Mouse (Mus musculus): ENCODE data around the gene Hs6st1. TPM values are rescaled to one million over a fixed set of nuclear protein-coding genes. Genes with fewer than 3 reads are reported as not detected.

Gene Hs6st1
- polyA plus RNA-seq, 1 experiment from 2014 or later: 9.2 TPM

GRCm38 (mm10) chr1:36073566-36073965, 5.4 kb downstream of the Hs6st1 start:
- ATAC-seq (ENCODE audit: insufficient number of reproducible peaks, insufficient read depth, low FRiP score, low TSS enrichment): no peak

GRCm38 (mm10) chr1:36074197-36074596, 6.0 kb downstream of the Hs6st1 start:
- 96% methylated on average over 5 of the region's 5 CpGs for WGBS
- no peak for ATAC-seq (ENCODE audit: insufficient number of reproducible peaks, insufficient read depth, low FRiP score, low TSS enrichment)
- H3K27ac ChIP-seq: no peak overlapping the region

More at GRCm38 (mm10) chr1:36073566-36073965, 5.4 kb downstream of the Hs6st1 start:
- H3K4me2 ChIP-seq (replicated peaks): 0 out of 2 replicates have a peak overlapping the region, but pooled peaks have one; percentile 98
- H3K4me3 ChIP-seq: no peak overlapping the region
- 72% methylated on average over 8 of the region's 8 CpGs for WGBS
- H3K27ac ChIP-seq: no peak overlapping the region
- H3K36me3 ChIP-seq: peaks cover 3% of the 10 kb centered on the region; the same call in 1 of the 2 replicates
- no peaks in the 10 kb centered on the region; the same call in 1 of the 2 replicates for H3K27me3 ChIP-seq
- H3K9me3 ChIP-seq: no peaks in the 10 kb centered on the region
- H3K9ac ChIP-seq: no peak overlapping the region
- peaks cover 46% of the 10 kb centered on the region for H3K4me1 ChIP-seq

GRCm38 (mm10) chr1:36074968-36075367, 6.8 kb downstream of the Hs6st1 start:
- Histone ChIP-seq H3K4me1 (peaks cover 35% of the 10 kb centered on the region), H3K9ac (no peak overlapping the region), H3K36me3 (peaks cover 3% of the 10 kb centered on the region; the same call in 1 of the 2 replicates), H3K4me2 (replicated peaks) (no peak overlapping the region), H3K27ac (no peak overlapping the region), H3K4me3 (no peak overlapping the region), H3K27me3 (no peaks in the 10 kb centered on the region), H3K9me3 (no peaks in the 10 kb centered on the region)
- no peak for ATAC-seq (ENCODE audit: insufficient number of reproducible peaks, insufficient read depth, low FRiP score, low TSS enrichment)
- 89% methylated on average over 7 of the region's 7 CpGs for WGBS

More at GRCm38 (mm10) chr1:36074197-36074596, 6.0 kb downstream of the Hs6st1 start:
- H3K9me3 ChIP-seq: no peaks in the 10 kb centered on the region
- H3K4me3 ChIP-seq: no peak overlapping the region
- H3K9ac ChIP-seq: no peak overlapping the region
- H3K27me3 ChIP-seq: no peaks in the 10 kb centered on the region; the same call in 1 of the 2 replicates
- H3K4me2 ChIP-seq (replicated peaks): no peak overlapping the region
- peaks cover 3% of the 10 kb centered on the region; the same call in 1 of the 2 replicates for H3K36me3 ChIP-seq
- peaks cover 43% of the 10 kb centered on the region for H3K4me1 ChIP-seq

- H3K36me3 ChIP-seq: peaks cover 5% of the 10 kb centered on the region; the same call in 1 of the 2 replicates
- no peaks in the 10 kb centered on the region for H3K9me3 ChIP-seq
- 87% methylated on average over 5 of the region's 5 CpGs for WGBS
Observed at GRCm38 (mm10) chr1:36075652-36076051, 7.5 kb downstream of the Hs6st1 start.

GRCm38 (mm10) chr1:36077084-36077483, 8.9 kb downstream of the Hs6st1 start:
- no peak for ATAC-seq (ENCODE audit: insufficient number of reproducible peaks, insufficient read depth, low FRiP score, low TSS enrichment)
- H3K27ac ChIP-seq: no peak overlapping the region
- WGBS: 80% methylated on average over 6 of the region's 6 CpGs
- no peak overlapping the region for H3K4me2 ChIP-seq (replicated peaks)
- no peak overlapping the region for H3K9ac ChIP-seq
- peaks cover 14% of the 10 kb centered on the region for H3K4me1 ChIP-seq
- no peaks in the 10 kb centered on the region for H3K27me3 ChIP-seq
- no peak overlapping the region for H3K4me3 ChIP-seq
- peaks cover 10% of the 10 kb centered on the region for H3K36me3 ChIP-seq
- H3K9me3 ChIP-seq: no peaks in the 10 kb centered on the region

More at GRCm38 (mm10) chr1:36075652-36076051, 7.5 kb downstream of the Hs6st1 start:
- Histone ChIP-seq H3K4me1 (peaks cover 29% of the 10 kb centered on the region), H3K4me2 (replicated peaks) (no peak overlapping the region), H3K4me3 (no peak overlapping the region), H3K27me3 (no peaks in the 10 kb centered on the region), H3K9ac (no peak overlapping the region), H3K27ac (no peak overlapping the region)
- no peak for ATAC-seq (ENCODE audit: insufficient number of reproducible peaks, insufficient read depth, low FRiP score, low TSS enrichment)

- Histone ChIP-seq H3K4me3 (no peak overlapping the region), H3K4me1 (peaks cover 4% of the 10 kb centered on the region), H3K4me2 (replicated peaks) (no peak overlapping the region), H3K36me3 (peaks cover 13% of the 10 kb centered on the region), H3K9me3 (no peaks in the 10 kb centered on the region), H3K9ac (no peak overlapping the region), H3K27ac (no peak overlapping the region), H3K27me3 (no peaks in the 10 kb centered on the region)
- WGBS: 97% methylated on average over 1 of the region's 1 CpGs
- no peak for ATAC-seq (ENCODE audit: insufficient number of reproducible peaks, insufficient read depth, low FRiP score, low TSS enrichment)
Observed at GRCm38 (mm10) chr1:36078250-36078649, 10.1 kb downstream of the Hs6st1 start.

- Histone ChIP-seq H3K27me3 (no peaks in the 10 kb centered on the region), H3K4me2 (replicated peaks) (no peak overlapping the region), H3K9me3 (no peaks in the 10 kb centered on the region), H3K9ac (no peak overlapping the region), H3K4me3 (no peak overlapping the region), H3K27ac (no peak overlapping the region), H3K4me1 (no peaks in the 10 kb centered on the region), H3K36me3 (peaks cover 27% of the 10 kb centered on the region)
- WGBS: 73% methylated on average over 8 of the region's 8 CpGs
- ATAC-seq (ENCODE audit: insufficient number of reproducible peaks, insufficient read depth, low FRiP score, low TSS enrichment): no peak
Observed at GRCm38 (mm10) chr1:36079679-36080078, 11.5 kb downstream of the Hs6st1 start.

GRCm38 (mm10) chr1:36080974-36081373, 12.8 kb downstream of the Hs6st1 start:
- no peak for ATAC-seq (ENCODE audit: insufficient number of reproducible peaks, insufficient read depth, low FRiP score, low TSS enrichment)
- H3K4me1 ChIP-seq: no peaks in the 10 kb centered on the region
- no peak overlapping the region for H3K9ac ChIP-seq
- 87% methylated on average over 5 of the region's 5 CpGs for WGBS
- H3K9me3 ChIP-seq: no peaks in the 10 kb centered on the region
- H3K4me3 ChIP-seq: no peak overlapping the region
- no peak overlapping the region for H3K4me2 ChIP-seq (replicated peaks)
- no peak overlapping the region for H3K27ac ChIP-seq
- peaks cover 35% of the 10 kb centered on the region for H3K36me3 ChIP-seq
- no peaks in the 10 kb centered on the region for H3K27me3 ChIP-seq

- 84% methylated on average over 6 of the region's 6 CpGs for WGBS
- Histone ChIP-seq H3K36me3 (peaks cover 33% of the 10 kb centered on the region), H3K9me3 (no peaks in the 10 kb centered on the region), H3K4me1 (no peaks in the 10 kb centered on the region), H3K27me3 (no peaks in the 10 kb centered on the region), H3K4me3 (no peak overlapping the region), H3K9ac (no peak overlapping the region), H3K4me2 (replicated peaks) (no peak overlapping the region), H3K27ac (no peak overlapping the region)
- ATAC-seq (ENCODE audit: insufficient number of reproducible peaks, insufficient read depth, low FRiP score, low TSS enrichment): no peak
Observed at GRCm38 (mm10) chr1:36082184-36082583, 14.0 kb downstream of the Hs6st1 start.

GRCm38 (mm10) chr1:36083554-36083953, 15.4 kb downstream of the Hs6st1 start:
- H3K27ac ChIP-seq: no peak overlapping the region
- H3K9ac ChIP-seq: no peak overlapping the region
- no peak overlapping the region for H3K4me3 ChIP-seq
- H3K4me1 ChIP-seq: peaks cover 9% of the 10 kb centered on the region
- ATAC-seq (ENCODE audit: insufficient number of reproducible peaks, insufficient read depth, low FRiP score, low TSS enrichment): no peak
- H3K4me2 ChIP-seq (replicated peaks): no peak overlapping the region
- WGBS: 86% methylated on average over 5 of the region's 5 CpGs
- no peaks in the 10 kb centered on the region for H3K9me3 ChIP-seq
- peaks cover 33% of the 10 kb centered on the region for H3K36me3 ChIP-seq
- no peaks in the 10 kb centered on the region for H3K27me3 ChIP-seq

- H3K9ac ChIP-seq: no peak overlapping the region
- H3K9me3 ChIP-seq: no peaks in the 10 kb centered on the region
- H3K4me2 ChIP-seq (replicated peaks): no peak overlapping the region
- no peak for ATAC-seq (ENCODE audit: insufficient number of reproducible peaks, insufficient read depth, low FRiP score, low TSS enrichment)
- no peaks in the 10 kb centered on the region for H3K27me3 ChIP-seq
- peaks cover 33% of the 10 kb centered on the region for H3K36me3 ChIP-seq
- H3K4me1 ChIP-seq: peaks cover 23% of the 10 kb centered on the region
- no peak overlapping the region for H3K27ac ChIP-seq
- 91% methylated on average over 5 of the region's 5 CpGs for WGBS
- H3K4me3 ChIP-seq: no peak overlapping the region
Observed at GRCm38 (mm10) chr1:36085069-36085468, 16.9 kb downstream of the Hs6st1 start.

GRCm38 (mm10) chr1:36088367-36088766, 20.2 kb downstream of the Hs6st1 start:
- Histone ChIP-seq H3K4me2 (replicated peaks) (no peak overlapping the region), H3K27ac (peak overlapping the region; percentile 38; the same call in 1 of the 2 replicates), H3K9ac (no peak overlapping the region), H3K27me3 (no peaks in the 10 kb centered on the region), H3K36me3 (peaks cover 22% of the 10 kb centered on the region), H3K9me3 (no peaks in the 10 kb centered on the region), H3K4me1 (peaks cover 23% of the 10 kb centered on the region), H3K4me3 (no peak overlapping the region)
- 61% methylated on average over 4 of the region's 4 CpGs for WGBS
- peak; percentile 67; the same call in 1 of the 2 replicates for ATAC-seq (ENCODE audit: insufficient number of reproducible peaks, insufficient read depth, low FRiP score, low TSS enrichment)

Measured in embryonic facial prominence, embryonic 12.5 days (tissue).